Mouse (Mus musculus) layer of hippocampus, postnatal 25 days (tissue): ENCODE measurements around the gene Nod2. TPM values are rescaled to one million over a fixed set of nuclear protein-coding genes. Genes with fewer than 3 reads are reported as not detected.

Experiments
- DNase-seq, 2 experiments: peaks; one replicate each; pipeline ENCODE4 v3.0.0; 2022; ENCODE audit warnings: mixed read lengths in 2 of 2, low spot score in 1 of 2; ENCODE audit errors: extremely low spot score in 1 of 2
- total RNA-seq, 2 experiments: library from RNA; stranded (reverse); gene quantifications; 2 replicates each; pipeline ENCODE4 v1.2.3; 2021

Nod2 gene
- total RNA-seq, 2 experiments from 2014 or later: 0.10 to 0.19 TPM

DNA sequence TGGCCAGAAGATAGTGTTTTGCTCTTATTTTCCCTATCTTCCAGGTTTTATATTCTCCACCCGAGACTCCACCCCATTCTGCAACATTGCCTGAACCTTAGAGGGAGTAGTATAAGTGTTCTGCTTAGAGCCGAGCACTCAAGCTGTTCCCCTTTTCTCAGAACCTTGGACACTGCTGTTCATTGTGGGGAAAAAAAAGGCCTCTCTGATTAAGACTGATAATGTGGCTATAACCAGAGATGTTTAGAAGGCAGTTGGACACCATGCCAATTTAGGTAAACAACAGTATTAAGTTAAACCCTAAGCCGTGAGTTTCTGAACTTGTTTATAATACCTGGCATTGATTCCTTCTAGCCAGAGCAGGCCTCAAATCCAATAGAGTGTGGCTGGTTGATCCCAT, 55.7 kb downstream of the Nod2 start:
- DNase-seq: no peak

DNA sequence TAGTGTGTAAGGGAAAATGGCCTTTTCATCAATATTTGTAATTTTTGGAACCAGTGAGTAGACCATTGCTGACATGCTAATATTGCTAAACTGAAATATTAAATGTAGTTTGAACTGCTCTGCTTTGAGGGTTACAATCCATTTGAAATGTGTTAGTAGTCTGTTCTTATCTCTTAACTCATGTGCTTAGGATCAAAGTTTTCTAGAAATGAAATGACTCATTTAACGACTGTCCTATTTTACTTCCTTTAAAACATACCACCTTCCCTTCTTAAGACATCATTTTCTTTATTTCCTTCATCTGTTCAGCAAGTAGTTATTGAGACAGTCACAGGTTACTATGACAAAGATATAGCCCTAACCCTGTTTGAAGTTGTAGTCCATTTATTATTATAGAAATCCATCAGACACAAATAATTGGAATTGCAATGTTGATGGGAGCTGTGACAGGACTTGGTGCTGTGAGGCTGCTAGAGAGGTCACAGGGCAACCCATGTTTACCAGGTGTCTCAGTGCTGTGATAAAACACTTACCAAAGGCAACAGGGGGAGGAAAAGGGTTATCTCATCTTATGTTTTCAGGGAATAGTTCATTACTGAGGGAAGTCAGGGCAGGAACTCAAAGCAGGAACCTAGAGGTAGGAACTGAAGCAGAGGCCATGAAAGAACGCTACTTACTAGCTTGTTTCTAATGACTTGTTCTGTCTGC, 76.3 kb downstream of the Nod2 start:
- no peak for DNase-seq

Other genes with a start within 250 kb of the Nod2 start
- 10 to 100 TPM; 10.8 to 15.0 TPM for gene Nkd1, start 126.0 kb upstream of the Nod2 start, total RNA-seq
- 1 to 10 TPM; 1.2 to 1.6 TPM for gene Snx20, start 11.2 kb upstream of the Nod2 start, total RNA-seq
- 10 to 100 TPM; 73.2 to 77.0 TPM for gene Cyld, start 49.7 kb downstream of the Nod2 start, total RNA-seq